Mouse (Mus musculus) spleen, postnatal 36 days (tissue): Measurements from ENCODE around the gene Hunk.

Source experiments
- DNase-seq, 2 experiments: peaks; one replicate each; pipeline ENCODE4 v3.0.0; 2022; ENCODE audit warnings: low spot score in 2 of 2, mixed read lengths in 1 of 2

The Hunk gene

GRCm38 (mm10) chr16:90390731-90391130, 4.9 kb downstream of the Hunk start:
- no peak for DNase-seq

DNA sequence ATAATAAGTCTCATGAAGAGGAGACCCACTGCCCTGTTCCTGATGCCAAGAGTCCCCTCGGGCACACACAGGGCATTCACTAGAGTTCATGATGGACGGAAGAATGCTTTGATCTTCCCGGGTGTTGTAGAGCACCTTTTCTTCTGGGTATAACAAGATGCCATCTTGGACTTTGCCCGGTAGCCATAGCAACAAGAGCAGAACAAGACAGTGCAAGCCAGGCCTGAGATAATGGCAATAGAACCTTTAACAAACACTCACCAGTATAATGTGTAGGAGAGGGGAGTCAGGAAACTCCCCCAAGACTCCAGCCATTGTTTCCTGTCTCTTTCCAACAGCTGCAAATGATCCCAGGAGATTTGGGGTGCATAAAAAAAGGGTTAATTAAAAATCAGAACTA, 8.9 kb downstream of the Hunk start:
- DNase-seq: no peak

DNA sequence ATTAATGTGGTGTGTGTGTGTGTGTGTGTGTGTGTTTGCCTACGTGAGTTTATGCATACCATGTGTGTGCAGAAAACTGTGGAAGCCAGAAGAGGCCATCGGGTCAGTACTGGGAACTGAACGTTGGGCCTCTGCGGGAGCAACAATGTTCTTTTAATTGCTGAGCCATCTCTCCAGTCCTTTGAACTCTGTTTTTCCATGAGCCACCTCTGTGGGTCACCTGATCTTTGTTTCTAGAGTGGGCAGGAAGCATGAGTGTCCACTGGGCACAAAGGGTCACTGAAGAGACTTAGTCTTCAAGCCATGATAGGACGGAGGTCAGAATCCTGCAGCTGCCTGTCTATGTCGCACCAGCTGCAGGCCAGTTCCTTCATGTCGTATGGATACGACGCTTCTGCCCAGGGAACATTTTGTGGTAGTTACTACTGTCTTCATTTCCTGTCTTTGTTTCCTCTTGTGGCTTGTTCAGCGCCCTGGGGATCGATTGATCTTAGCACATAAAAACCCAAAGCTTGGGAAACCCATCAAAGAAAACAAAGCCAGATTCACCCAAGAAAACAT, 10.3 kb downstream of the Hunk start:
- no peak for DNase-seq

DNA sequence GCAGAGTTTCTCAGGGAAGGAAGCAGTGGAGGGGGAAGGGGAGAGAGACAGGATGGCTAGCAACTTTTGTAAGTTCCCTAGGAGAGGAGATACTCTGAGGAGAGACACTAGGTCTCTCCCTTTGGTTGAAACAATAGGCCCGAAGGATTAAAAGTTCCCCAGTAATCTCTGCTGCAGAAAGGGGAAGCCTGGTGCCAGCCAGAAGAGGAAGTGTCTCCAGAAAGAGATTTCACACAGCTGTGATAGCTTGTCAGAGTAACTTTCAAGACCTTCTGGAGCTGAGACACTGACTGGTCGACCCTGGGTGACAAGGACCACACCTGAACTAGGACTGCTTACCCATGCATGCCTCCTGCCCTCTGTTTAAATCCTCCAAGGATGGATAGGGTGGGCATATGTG, 11.1 kb downstream of the Hunk start:
- no peak for DNase-seq

GRCm38 (mm10) chr16:90400314-90400713, 14.5 kb downstream of the Hunk start:
- DNase-seq: no peak

DNA sequence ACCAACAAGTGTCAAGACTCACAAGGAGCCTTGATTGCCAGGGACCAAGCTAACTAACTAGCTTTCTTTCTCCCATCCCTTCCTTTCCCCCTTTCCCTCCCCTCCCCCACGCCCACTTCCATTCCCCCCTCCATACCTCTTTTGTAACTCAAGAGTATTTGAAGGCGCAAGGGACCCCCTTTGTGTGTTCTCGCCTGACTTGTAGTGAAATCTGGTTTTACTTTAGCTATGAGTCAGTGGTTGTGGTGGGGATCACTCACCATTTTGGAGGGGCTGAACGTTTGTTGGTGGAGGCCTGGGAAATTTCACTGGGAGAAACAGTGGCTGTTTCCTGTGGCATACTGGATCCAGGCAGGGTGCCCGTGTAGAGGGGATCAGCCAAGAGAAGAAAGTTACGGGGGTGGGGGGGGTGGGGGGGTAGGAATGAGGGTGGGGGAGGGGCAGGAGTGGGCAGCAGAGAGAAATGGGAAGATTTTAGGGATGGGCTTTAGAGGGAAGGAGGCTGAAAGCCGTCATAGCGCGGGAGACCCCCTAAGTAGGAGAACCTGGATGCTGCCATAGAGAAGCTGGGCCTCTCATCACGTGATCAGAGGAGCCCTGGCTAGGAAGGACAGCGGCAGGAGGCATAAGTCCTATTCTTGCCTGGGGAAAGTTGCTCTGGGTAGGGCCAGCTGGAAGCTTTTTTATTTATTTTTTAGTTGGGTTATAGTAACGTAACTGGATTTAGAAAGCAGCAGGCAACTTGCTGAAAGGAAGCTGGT, 15.3 kb downstream of the Hunk start:
- DNase-seq: no peak

- no peak for DNase-seq
Observed at GRCm38 (mm10) chr16:90402292-90402691, 16.5 kb downstream of the Hunk start.

GRCm38 (mm10) chr16:90405195-90405594, 19.4 kb downstream of the Hunk start:
- DNase-seq: no peak

DNA sequence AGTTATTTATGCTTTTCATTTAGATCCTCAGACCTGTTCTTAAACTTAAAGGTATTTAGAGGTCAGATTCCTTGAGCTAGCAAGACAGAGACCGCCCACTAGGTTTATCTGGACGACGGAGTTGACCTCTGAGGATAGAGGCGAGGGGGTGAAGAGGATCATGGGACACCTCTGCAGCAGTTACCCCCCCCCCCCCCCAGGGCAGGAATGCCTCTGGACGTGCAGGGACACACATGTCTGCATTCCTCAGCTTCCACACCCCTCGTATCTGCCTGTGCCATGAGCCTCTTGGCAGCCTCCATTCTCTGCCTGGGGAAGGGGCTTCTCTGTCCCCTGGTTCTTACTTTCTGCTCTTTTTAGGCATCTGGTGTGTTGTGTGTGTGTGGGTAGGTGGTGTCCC, 19.8 kb downstream of the Hunk start:
- DNase-seq: no peak

DNA sequence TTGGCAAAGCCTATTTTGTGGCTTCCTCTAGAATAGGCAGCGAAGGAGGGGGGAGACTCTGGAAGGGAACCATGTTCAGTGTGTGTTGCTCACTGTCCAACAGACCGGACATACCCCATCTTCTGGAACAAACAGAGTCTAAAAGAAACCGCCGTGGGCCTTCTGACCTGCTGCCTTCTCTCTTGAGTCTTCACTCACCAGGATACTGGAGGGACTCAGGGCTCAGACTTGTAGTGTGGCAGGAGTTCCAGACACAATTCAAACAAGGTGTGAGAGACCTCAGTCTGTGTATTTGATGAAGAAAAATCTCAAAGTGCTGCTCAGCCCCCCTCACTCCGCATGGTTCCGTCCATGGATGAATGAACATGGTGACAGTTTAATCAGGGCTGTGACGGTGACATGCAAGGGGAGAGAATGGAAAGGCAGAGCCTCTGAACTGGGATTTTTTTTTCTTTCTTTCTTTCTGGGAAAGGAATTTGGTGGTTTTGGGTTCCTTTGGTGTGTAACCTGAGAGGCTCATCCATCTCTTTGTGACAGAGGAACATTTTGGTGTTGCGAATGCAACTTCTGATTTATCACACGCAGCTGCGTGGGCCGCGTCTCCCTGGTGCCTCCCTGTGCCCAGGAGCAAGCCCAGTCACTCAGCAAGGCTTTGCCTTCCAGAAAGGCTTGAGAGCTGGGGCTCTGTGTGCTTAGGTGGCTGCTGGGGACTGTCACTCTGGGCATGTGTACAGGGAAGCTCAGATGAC, 21.9 kb downstream of the Hunk start:
- DNase-seq: no peak

DNA sequence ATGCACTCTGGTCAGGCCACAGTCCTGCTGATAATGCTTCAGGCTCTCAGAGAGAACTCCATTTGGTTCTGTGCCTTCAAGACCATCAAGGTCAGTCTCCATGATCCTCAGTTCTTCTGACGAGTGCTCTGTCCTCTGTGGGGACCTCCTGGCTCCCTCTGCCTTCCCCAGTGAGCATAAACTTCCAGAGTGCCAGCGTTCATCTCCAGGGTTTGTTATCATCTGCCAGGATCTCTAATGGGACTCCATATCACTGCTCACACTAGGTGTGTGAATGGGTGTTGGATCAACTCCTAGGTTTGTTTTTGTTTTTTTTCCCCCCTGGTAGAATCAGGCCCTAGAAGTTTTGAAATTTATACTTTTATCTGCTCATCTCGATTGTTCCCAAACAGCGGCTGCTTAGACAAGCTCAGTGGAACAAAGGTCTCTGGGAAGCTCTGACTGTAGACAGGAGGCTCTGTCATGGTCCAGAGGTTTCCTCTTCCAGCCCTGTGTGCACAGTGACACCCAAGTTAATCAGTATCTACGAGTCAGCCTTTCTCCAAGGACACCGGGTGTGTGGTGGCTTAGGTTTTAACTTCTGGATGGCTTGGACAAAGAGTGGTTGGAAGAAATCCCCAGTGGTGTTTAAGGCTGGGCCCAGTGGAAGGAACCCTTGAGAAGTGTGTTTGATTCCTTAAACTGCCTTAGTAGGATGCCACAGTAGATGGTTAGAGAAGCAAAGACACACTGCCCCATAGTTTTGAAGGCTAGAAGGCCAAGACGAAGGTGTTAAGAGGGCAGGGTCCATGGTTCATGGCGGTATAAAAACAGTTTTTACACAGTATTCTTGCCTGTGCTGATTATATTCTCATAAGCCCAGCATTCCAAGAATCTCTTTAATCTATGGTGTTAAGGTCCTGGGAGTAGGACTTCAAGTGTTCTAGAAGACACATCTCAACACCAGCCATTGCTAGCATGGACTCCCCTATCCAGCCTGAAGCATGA, 26.6 kb downstream of the Hunk start:
- no peak for DNase-seq

- DNase-seq: no peak
Observed at GRCm38 (mm10) chr16:90416621-90417020, 30.8 kb downstream of the Hunk start.

- no peak for DNase-seq
Observed at GRCm38 (mm10) chr16:90418661-90419060, 32.8 kb downstream of the Hunk start.

DNA sequence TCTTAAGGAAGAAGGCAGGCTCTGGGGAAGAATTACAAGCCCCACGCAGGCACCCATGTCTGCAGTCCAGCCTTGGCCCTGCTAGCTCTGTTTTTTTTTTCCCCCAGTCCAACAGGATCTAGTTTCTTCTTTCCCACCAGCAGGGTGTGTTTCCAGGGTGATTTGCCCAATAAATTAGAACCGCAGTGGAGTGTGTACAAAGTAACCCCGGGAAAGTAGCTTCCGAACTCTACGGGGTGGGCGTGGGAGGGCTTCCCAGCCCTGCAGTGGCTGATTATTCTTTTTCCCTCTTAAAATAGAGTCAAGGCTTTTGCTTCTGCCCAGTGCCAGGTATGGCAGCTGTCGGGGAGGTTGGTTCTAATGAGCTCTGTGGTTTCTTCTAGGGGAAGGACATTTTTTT, 35.3 kb downstream of the Hunk start:
- no peak for DNase-seq

GRCm38 (mm10) chr16:90421551-90421950, 35.7 kb downstream of the Hunk start:
- no peak for DNase-seq

DNA sequence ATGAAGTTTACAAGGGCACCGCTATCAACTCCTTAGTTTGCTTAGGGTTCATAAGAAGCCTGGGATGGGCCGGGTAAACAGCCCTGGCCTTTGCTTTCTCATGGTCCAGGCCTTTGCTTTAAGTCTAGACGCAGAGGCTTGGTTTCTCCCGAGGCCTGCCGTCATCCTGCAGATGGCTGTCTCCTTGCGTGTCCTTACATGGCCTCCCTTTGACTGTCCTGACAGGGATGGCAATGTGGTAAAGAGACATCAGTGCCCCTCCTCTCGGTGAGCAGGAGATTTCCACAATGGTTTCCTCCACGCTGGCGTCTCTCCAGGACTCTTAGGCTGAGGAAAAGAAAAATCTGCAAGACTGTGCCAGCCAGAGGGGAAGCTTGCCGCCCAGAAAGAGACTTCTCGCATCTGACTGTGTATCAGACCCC, 36.3 kb downstream of the Hunk start:
- no peak for DNase-seq

DNA sequence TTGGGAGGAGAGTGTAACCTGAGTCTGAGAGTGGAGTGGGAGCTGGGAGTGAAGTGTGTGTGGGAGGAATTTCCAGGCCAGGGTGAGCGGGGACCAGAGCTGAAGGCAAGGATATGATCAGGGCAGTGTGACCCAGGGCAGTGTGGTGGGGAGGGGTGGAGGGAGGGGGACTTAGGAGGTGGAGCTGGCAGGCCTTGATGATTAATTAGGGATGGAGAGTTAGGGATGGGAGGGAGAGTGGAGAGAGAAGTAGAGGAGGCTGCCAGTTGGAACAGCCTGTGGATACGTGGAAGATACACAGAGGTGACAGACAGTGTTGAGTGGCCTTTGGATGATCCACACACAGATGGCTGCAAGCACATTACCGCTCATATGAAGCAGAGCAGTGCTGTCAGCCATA, 38.1 kb downstream of the Hunk start:
- no peak for DNase-seq

GRCm38 (mm10) chr16:90424391-90424790, 38.6 kb downstream of the Hunk start:
- DNase-seq: no peak

DNA sequence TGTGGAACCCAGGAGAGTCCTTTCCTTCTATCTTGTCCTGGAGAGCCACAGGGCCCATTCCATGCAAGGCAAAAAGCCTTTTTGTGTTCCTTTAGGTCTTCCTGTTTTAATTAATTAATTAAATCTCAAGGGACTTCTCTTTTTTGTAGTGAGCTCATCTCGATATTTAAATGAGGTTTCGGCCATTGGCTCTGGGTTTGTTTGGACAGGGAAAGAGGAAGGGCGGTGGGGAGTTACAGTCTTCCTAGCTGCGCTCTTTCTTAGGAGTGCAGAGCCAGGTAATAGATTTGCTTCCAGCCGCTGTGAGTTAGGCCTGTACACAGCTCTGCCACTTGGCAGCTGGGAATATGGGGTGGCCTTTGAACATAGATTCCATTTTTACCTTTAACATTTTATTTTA, 40.4 kb downstream of the Hunk start:
- DNase-seq: no peak

DNA sequence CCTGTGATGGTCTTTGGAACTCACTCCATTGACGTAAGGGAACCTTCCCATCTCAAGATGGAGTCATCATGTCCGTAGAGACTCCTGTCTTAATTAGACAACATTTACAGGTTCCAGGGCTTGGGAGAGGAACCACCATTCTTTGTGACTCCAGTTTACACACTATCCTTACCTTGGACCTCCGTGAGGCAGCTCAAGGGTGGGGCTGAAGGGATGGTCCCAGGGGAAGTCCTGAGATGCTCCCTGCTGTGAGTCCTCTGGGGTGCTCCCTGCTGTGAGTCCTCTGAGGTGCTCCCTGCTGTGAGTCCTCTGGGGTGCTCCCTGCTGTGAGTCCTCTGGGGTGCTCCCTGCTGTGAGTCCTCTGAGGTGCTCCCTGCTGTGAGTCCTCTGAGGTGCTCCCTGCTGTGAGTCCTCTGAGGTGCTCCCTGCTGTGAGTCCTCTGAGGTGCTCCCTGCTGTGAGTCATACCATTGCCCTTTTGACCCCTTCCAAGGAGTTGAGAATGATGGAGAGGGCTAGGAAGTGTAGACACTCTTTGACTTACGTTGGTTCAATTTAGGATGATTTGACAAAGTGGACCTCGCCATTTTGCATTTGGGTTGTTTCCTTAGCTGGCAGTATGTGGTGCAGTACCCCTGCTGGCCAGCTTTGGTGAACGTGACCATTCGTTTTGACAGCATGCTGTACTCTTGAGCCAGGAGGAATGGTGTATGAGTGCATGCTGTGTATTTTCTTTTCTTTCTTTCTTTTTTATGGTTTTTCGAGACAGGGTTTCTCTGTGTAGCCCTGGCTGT, 42.2 kb downstream of the Hunk start:
- DNase-seq: no peak

GRCm38 (mm10) chr16:90433551-90433950, 47.7 kb downstream of the Hunk start:
- no peak for DNase-seq
